Mouse (Mus musculus): Measurements from ENCODE around the gene RPS10-NUDT3.

Gene RPS10-NUDT3

GRCm38 (mm10) chr17:27634871-27635574, at the start of gene RPS10-NUDT3:
Gene RPS10-NUDT3, minus strand, starts transcription at chr17:27635222.
- peak; percentile 96 for DNase-seq (ENCODE audit: low read depth)

GRCm38 (mm10) chr17:27678924-27679813, 44.1 kb upstream of the RPS10-NUDT3 start:
- no peak for DNase-seq (ENCODE audit: low read depth)

GRCm38 (mm10) chr17:27677756-27678155, 42.7 kb upstream of the RPS10-NUDT3 start:
- no peak for DNase-seq (ENCODE audit: low read depth)

- no peak for DNase-seq (ENCODE audit: low read depth)
These were observed 41.2 kb upstream of the RPS10-NUDT3 start for GRCm38 (mm10) chr17:27676270-27676669.

- DNase-seq (ENCODE audit: low read depth), result peak; percentile 25
These were observed 40.4 kb upstream of the RPS10-NUDT3 start for GRCm38 (mm10) chr17:27675453-27675852.

GRCm38 (mm10) chr17:27673945-27674344, 38.9 kb upstream of the RPS10-NUDT3 start:
- DNase-seq (ENCODE audit: low read depth), result no peak

GRCm38 (mm10) chr17:27671720-27672119, 36.7 kb upstream of the RPS10-NUDT3 start:
- DNase-seq (ENCODE audit: low read depth), result no peak

GRCm38 (mm10) chr17:27658767-27659166, 23.7 kb upstream of the RPS10-NUDT3 start:
- DNase-seq (ENCODE audit: low read depth), result peak; percentile 75

GRCm38 (mm10) chr17:27657123-27657522, 22.1 kb upstream of the RPS10-NUDT3 start:
- DNase-seq (ENCODE audit: low read depth), result peak; percentile 29

- DNase-seq (ENCODE audit: low read depth), result no peak
These were observed 21.4 kb upstream of the RPS10-NUDT3 start for GRCm38 (mm10) chr17:27656414-27656813.

GRCm38 (mm10) chr17:27656011-27656399, 21.0 kb upstream of the RPS10-NUDT3 start:
- DNase-seq (ENCODE audit: low read depth), result peak; percentile 68

- DNase-seq (ENCODE audit: low read depth), result peak; percentile 82
These were observed 20.3 kb upstream of the RPS10-NUDT3 start, which contains the start of gene Pacsin1 for GRCm38 (mm10) chr17:27655089-27656010. Gene Pacsin1, plus strand, starts transcription at chr17:27655509.

- DNase-seq (ENCODE audit: low read depth), result no peak
These were observed 18.4 kb upstream of the RPS10-NUDT3 start for GRCm38 (mm10) chr17:27653253-27653959.

GRCm38 (mm10) chr17:27652046-27652790, 17.2 kb upstream of the RPS10-NUDT3 start:
- DNase-seq (ENCODE audit: low read depth), result peak; percentile 59

- DNase-seq (ENCODE audit: low read depth), result no peak
These were observed 15.6 kb upstream of the RPS10-NUDT3 start for GRCm38 (mm10) chr17:27650586-27650985.

- DNase-seq (ENCODE audit: low read depth), result peak; percentile 90
These were observed 15.1 kb upstream of the RPS10-NUDT3 start for GRCm38 (mm10) chr17:27650160-27650559.

GRCm38 (mm10) chr17:27645807-27646206, 10.8 kb upstream of the RPS10-NUDT3 start:
- DNase-seq (ENCODE audit: low read depth), result no peak

GRCm38 (mm10) chr17:27644572-27644971, 9.6 kb upstream of the RPS10-NUDT3 start:
- no peak for DNase-seq (ENCODE audit: low read depth)

GRCm38 (mm10) chr17:27643756-27644155, 8.7 kb upstream of the RPS10-NUDT3 start:
- DNase-seq (ENCODE audit: low read depth), result no peak

- no peak for DNase-seq (ENCODE audit: low read depth)
These were observed 8.1 kb upstream of the RPS10-NUDT3 start for GRCm38 (mm10) chr17:27643101-27643500.
